Mouse (Mus musculus) forebrain, embryonic 13.5 days (tissue): ENCODE data around the gene Gm49450. TPM values are rescaled to one million over a fixed set of nuclear protein-coding genes. Genes with fewer than 3 reads are reported as not detected.

ENCODE experiments used
- ATAC-seq: fragments of 200-750 bp; cut with Nextera tagmentation; 2 replicates; pipeline ENCODE4 v1.8.0; 2017
- H3K27ac ChIP-seq: fragments of 300-500 bp; sonication (generic); 2 replicates; pipeline ENCODE4 v1.5.1; 2015; ENCODE audit warnings: inconsistent platforms, mild to moderate bottlenecking, moderate library complexity
- H3K27me3 ChIP-seq: fragments of 300-500 bp; sonication (generic); 2 replicates; pipeline ENCODE4 v1.6.1; 2015; ENCODE audit warnings: mild to moderate bottlenecking, inconsistent platforms
- H3K36me3 ChIP-seq: fragments of 300-500 bp; sonication (generic); 2 replicates; pipeline ENCODE4 v1.6.1; 2015; ENCODE audit warnings: mild to moderate bottlenecking, inconsistent platforms; ENCODE audit not compliant: poor library complexity, severe bottlenecking
- H3K4me1 ChIP-seq: fragments of 300-500 bp; sonication (generic); 2 replicates; pipeline ENCODE4 v1.6.1; 2015; ENCODE audit warnings: inconsistent platforms
- H3K4me2 ChIP-seq: fragments of 300-500 bp; sonication (generic); 2 replicates; pipeline ENCODE4 v1.6.1; 2015; ENCODE audit warnings: inconsistent platforms, mild to moderate bottlenecking, moderate library complexity
- H3K4me3 ChIP-seq: fragments of 300-500 bp; sonication (generic); 2 replicates; pipeline ENCODE4 v1.5.1; 2015; ENCODE audit warnings: mild to moderate bottlenecking, inconsistent platforms
- H3K9ac ChIP-seq: fragments of 300-500 bp; sonication (generic); 2 replicates; pipeline ENCODE4 v1.6.1; 2015; ENCODE audit warnings: mild to moderate bottlenecking, inconsistent platforms
- H3K9me3 ChIP-seq: fragments of 300-500 bp; sonication (generic); replicated peaks from 2 replicates; pipeline ENCODE4 v1.6.1; 2016; ENCODE audit warnings: inconsistent platforms
- WGBS: fragments of 180-500 bp; shearing (Covaris S2); methylation state at CpG from one replicate; pipeline ENCODE4 v1.1.7; 2015; 5-methylcytosine and 5-hydroxymethylcytosine counted together
- polyA plus RNA-seq: library from polyadenylated mRNA; unstranded; fragments of >200 nt; fragmentation: Nextera tagmentation; extraction: Ambion mirVana; gene quantifications from 2 replicates; pipeline ENCODE4 v1.2.1, GENCODE M21; 2015

Gene Gm49450
- polyA plus RNA-seq, 1 experiment from 2014 or later = not detected

DNA sequence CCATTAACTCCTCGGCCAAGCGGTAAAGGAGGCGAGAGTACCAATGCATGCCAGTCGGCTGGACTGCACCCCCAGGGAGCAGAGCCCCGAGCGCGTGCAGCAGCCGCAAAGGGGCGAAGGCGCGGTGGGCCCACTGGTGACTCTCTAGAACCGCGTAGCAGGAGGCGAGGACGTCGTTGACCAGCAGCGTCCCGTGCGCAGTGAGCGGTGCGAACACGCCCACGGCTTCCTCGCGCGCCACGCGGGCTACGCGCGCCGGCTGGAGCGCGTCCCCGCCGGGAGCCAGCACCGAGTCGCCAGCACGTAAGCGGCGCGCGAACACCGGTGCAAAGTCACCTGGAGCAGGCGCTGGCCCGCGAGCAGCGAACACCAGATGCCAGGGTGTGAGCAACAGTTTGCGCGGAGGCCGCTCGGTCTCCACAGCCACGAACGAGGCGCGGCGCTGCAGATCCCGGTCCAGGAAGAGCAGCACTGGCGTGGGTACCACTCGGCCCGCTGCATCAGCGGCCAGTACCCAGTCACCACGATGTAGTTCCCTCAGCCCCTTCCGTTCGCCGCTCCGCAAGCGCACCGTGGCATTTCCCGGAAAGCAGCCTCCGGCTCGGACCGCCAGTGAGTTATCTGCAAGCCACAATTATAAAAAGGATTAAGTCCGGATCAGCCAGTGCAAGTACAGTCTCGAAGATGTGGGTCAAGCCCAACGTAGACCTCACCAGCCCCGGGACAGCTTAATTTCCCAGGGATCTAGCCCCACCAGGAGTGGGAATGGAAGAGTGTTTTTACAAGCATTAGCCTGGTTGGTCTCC lies 59.2 kb downstream of the Gm49450 start, which contains the start of gene Rhebl1:
Gene Rhebl1, minus strand, starts transcription at position 601 of the 806 bp plus-strand sequence.
- Histone ChIP-seq H3K4me1 (peaks cover 39% of the 10 kb centered on the region), H3K27ac (no peak within 1 kb of the TSS), H3K4me2 (peak within 1 kb of the TSS; percentile 90), H3K36me3 (no peaks in the 10 kb centered on the region), H3K9ac (peak within 1 kb of the TSS; percentile 57), H3K4me3 (peak within 1 kb of the TSS; percentile 48), H3K9me3 (no peaks in the 10 kb centered on the region), H3K27me3 (peaks cover 81% of the 10 kb centered on the region)
- under 1% methylated on average over 77 of the region's 77 CpGs for WGBS
- no peak for ATAC-seq

DNA sequence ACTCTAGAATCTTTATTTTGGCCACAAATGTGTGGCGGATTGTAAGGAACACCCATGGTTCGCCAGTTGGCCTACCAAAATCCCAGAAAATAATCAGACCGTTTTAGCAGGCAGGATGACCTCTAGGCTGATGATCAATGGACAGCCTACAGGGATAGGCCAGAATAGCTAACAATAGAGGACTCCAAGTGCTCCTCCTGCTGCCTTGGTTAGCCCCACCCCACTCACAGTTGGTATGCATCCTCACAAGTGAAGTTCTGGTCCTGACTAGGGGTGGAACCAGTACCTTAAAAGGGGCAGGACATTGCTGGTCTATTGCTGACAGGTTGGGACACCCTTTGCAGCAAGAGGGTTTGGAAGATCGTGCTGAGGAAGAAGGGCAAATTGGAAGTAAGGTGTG lies 60.3 kb downstream of the Gm49450 start:
- H3K27me3 ChIP-seq = peaks cover 70% of the 10 kb centered on the region
- no peak for ATAC-seq
- peaks cover 34% of the 10 kb centered on the region for H3K4me1 ChIP-seq
- no peaks in the 10 kb centered on the region for H3K9me3 ChIP-seq
- WGBS = 40% methylated on average over 4 of the region's 4 CpGs
- no peak overlapping the region for H3K9ac ChIP-seq
- H3K27ac ChIP-seq = no peak overlapping the region
- H3K4me2 ChIP-seq = no peak overlapping the region
- H3K4me3 ChIP-seq = no peak overlapping the region
- H3K36me3 ChIP-seq = no peaks in the 10 kb centered on the region

DNA sequence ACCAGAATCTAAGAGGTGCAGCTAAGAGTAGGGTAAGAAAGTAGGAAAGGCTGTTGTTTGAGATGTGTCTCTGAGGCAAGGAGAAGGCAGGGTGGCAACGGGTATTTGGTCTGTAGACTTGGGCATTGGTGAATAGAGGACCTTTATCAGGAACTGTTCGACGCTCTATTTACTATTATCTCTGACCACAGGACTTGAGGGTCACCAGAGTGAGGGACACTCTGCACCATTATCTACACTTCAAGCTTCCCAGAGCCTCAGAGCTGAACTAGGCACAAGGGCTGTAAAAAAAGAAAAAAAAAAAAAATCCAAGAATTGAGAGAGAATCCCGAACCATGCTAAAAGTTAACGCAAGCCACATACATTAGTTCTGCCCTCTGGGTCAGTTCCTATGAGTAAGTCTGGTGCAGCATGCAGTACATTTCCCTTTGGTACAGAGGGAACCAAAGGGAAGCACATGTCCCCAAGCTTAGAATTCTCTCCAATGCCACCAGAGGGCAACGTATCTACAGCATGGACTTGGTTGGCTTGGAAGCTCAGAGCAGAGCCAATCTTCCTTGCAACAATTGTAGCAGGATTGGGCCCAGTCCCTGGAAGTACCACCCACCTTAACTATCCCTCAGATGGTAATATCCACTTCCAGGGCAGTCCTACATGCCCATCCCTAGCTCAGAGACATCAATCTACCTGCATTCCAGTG lies 61.3 kb downstream of the Gm49450 start:
- H3K4me2 ChIP-seq = no peak overlapping the region
- no peak overlapping the region for H3K9ac ChIP-seq
- peaks cover 27% of the 10 kb centered on the region for H3K4me1 ChIP-seq
- no peaks in the 10 kb centered on the region for H3K36me3 ChIP-seq
- H3K4me3 ChIP-seq = no peak overlapping the region
- no peaks in the 10 kb centered on the region for H3K9me3 ChIP-seq
- 50% methylated on average over 6 of the region's 6 CpGs for WGBS
- peaks cover 60% of the 10 kb centered on the region for H3K27me3 ChIP-seq
- peak; percentile 59; the same call in 1 of the 2 replicates for ATAC-seq
- no peak overlapping the region for H3K27ac ChIP-seq

DNA sequence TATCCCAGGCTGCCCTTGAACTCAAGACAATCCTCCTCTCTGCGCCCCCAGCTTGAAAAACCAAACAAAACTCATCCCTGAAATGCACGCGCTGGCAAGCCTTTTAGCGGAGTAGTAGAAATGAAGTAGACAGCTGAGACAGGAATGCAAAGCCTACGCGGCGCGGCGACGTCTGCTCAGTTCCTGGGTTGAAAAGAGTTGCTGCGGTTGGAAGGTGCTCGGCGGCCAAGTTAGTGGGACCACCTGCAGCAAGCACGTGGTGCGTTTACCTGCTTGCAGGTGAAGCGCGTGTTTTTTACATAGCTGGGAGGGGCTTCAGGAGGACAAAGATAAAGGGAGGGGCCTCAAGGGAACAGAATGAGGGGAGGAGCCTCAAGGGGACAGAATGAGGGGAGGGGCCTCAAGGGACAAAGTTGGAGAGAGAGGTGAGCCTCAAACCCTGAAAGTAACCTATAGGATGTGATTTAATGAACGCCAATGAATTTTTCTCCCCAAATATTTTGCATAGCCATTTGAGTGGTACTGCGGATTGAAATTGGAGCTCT lies 62.1 kb downstream of the Gm49450 start:
- ATAC-seq = no peak
- Histone ChIP-seq H3K27ac (no peak overlapping the region), H3K9ac (no peak overlapping the region), H3K27me3 (peaks cover 52% of the 10 kb centered on the region), H3K4me3 (no peak overlapping the region), H3K4me1 (peaks cover 27% of the 10 kb centered on the region), H3K9me3 (no peaks in the 10 kb centered on the region), H3K4me2 (peak overlapping the region; percentile 33), H3K36me3 (no peaks in the 10 kb centered on the region)
- 9% methylated on average over 19 of the region's 19 CpGs for WGBS

DNA sequence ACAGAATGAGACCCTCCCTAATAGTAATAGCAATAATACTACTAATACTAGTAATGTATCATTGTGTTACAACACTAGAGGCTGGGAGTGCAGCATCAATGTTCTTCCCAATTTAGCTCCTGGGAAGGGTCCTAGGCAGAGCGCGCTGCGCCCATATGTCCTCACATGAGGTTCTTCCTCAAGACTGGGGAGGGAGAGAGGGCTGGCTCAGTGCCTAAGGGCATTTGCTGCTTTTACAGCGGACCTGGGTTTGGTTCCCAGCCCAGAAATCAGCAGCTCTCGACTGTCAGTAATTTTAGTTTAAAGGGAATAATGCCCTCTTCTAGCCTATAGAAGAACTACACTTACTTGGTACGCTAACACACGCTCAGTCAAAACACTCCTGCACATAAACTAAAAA lies 65.8 kb downstream of the Gm49450 start:
- Histone ChIP-seq H3K27ac (no peak overlapping the region), H3K9me3 (no peaks in the 10 kb centered on the region), H3K9ac (no peak overlapping the region), H3K4me2 (no peak overlapping the region), H3K27me3 (peaks cover 15% of the 10 kb centered on the region), H3K4me1 (no peaks in the 10 kb centered on the region), H3K36me3 (no peaks in the 10 kb centered on the region), H3K4me3 (no peak overlapping the region)
- 82% methylated on average over 7 of the region's 7 CpGs for WGBS
- ATAC-seq = no peak

- ATAC-seq = no peak
- no peak overlapping the region for H3K9ac ChIP-seq
- WGBS = 74% methylated on average over 8 of the region's 8 CpGs
- H3K27me3 ChIP-seq = peaks cover 10% of the 10 kb centered on the region
- no peak overlapping the region for H3K4me3 ChIP-seq
- H3K36me3 ChIP-seq = no peaks in the 10 kb centered on the region
- H3K27ac ChIP-seq = no peak overlapping the region
- H3K4me1 ChIP-seq = no peaks in the 10 kb centered on the region
- no peak overlapping the region for H3K4me2 ChIP-seq
- no peaks in the 10 kb centered on the region for H3K9me3 ChIP-seq
Observed at GRCm38 (mm10) chr15:98886667-98887387, 66.5 kb downstream of the Gm49450 start.

GRCm38 (mm10) chr15:98884106-98884505 lies 69.2 kb downstream of the Gm49450 start:
- no peaks in the 10 kb centered on the region for H3K9me3 ChIP-seq
- no peak overlapping the region for H3K9ac ChIP-seq
- no peaks in the 10 kb centered on the region for H3K36me3 ChIP-seq
- no peaks in the 10 kb centered on the region; the same call in 1 of the 2 replicates for H3K27me3 ChIP-seq
- H3K4me3 ChIP-seq = no peak overlapping the region
- H3K4me1 ChIP-seq = peaks cover 13% of the 10 kb centered on the region
- 88% methylated on average over 1 of the region's 1 CpGs for WGBS
- no peak overlapping the region for H3K27ac ChIP-seq
- no peak overlapping the region for H3K4me2 ChIP-seq
- ATAC-seq = no peak

- Histone ChIP-seq H3K4me1 (peaks cover 13% of the 10 kb centered on the region), H3K36me3 (no peaks in the 10 kb centered on the region), H3K27me3 (no peaks in the 10 kb centered on the region; the same call in 1 of the 2 replicates), H3K4me2 (no peak overlapping the region), H3K27ac (no peak overlapping the region), H3K9me3 (no peaks in the 10 kb centered on the region), H3K9ac (no peak overlapping the region), H3K4me3 (no peak overlapping the region)
- ATAC-seq = no peak
Observed at GRCm38 (mm10) chr15:98883661-98884060, 69.7 kb downstream of the Gm49450 start.

Other genes starting within 250 kb of the Gm49450 start
- 2.1 TPM in 2 replicates for gene Ccdc65, start 245.3 kb downstream of the Gm49450 start, polyA plus RNA-seq
- 3.0 and 4.9 TPM in 2 replicates for gene Fkbp11, start 225.4 kb downstream of the Gm49450 start, polyA plus RNA-seq
- gene Arf3, start 190.3 kb downstream of the Gm49450 start, polyA plus RNA-seq = 49.2 and 55.1 TPM in 2 replicates
- not detected in 2 replicates for gene Wnt10b, start 175.4 kb downstream of the Gm49450 start, polyA plus RNA-seq
- gene Wnt1, start 163.7 kb downstream of the Gm49450 start, polyA plus RNA-seq = not detected in 2 replicates
- 0.05 and 0.15 TPM in 2 replicates for gene Ddn, start 144.1 kb downstream of the Gm49450 start, polyA plus RNA-seq
- 95.9 and 99.4 TPM in 2 replicates for gene Prkag1, start 122.0 kb downstream of the Gm49450 start, polyA plus RNA-seq
- gene Kmt2d, start 82.3 kb downstream of the Gm49450 start, polyA plus RNA-seq = 13.7 and 14.3 TPM in 2 replicates
- gene Rhebl1, start 59.0 kb downstream of the Gm49450 start, polyA plus RNA-seq = 31.7 and 33.0 TPM in 2 replicates
- 0.22 and 0.28 TPM in 2 replicates for gene Dhh, start 55.0 kb downstream of the Gm49450 start, polyA plus RNA-seq
- gene Lmbr1l, start 35.3 kb downstream of the Gm49450 start, polyA plus RNA-seq = 39.8 and 47.1 TPM in 2 replicates
- 1,607 and 1,715 TPM in 2 replicates for gene Tuba1b, start 19.0 kb downstream of the Gm49450 start, polyA plus RNA-seq
- gene Tuba1a, start 152 bp upstream of the Gm49450 start, polyA plus RNA-seq = 10,586 and 11,102 TPM in 2 replicates
- gene Tuba1c, start 76.3 kb upstream of the Gm49450 start, polyA plus RNA-seq = 97.6 and 102 TPM in 2 replicates
- 0.94 and 1.6 TPM in 2 replicates for gene Prph, start 101.6 kb upstream of the Gm49450 start, polyA plus RNA-seq
- 37.8 and 38.6 TPM in 2 replicates for gene Troap, start 121.0 kb upstream of the Gm49450 start, polyA plus RNA-seq
- 0.39 TPM in 1 of 2 replicates, not detected in the other for gene C1ql4, start 134.3 kb upstream of the Gm49450 start, polyA plus RNA-seq
- gene Dnajc22, start 139.6 kb upstream of the Gm49450 start, polyA plus RNA-seq = 0.25 and 0.84 TPM in 2 replicates
- gene Spats2, start 172.4 kb upstream of the Gm49450 start, polyA plus RNA-seq = 44.6 and 46.2 TPM in 2 replicates